ENCODE assay signal across 19 mouse cellular contexts in genomic region chr9:95256680-95257316, GRCm38 (mm10).
DNase-seq lines count a peak whose midpoint lies in the region; ATAC-seq and TF ChIP-seq lines count a peak whose summit lies in the region.
"Had no signal": no experiment of that assay in that cellular context is flagged by ENCODE, and none has a peak within 500 bp of the region (broad histone marks: within the 10 kb centered on the region; RNA-seq: fewer than 3 reads in every experiment).

No protein-coding gene starts in this region.

- no peak for DNase-seq in kidney, adult 11 months
- DNase-seq in midbrain, postnatal 0 days (ENCODE audit: low spot score), result no peak
- peak; percentile 47 for DNase-seq in heart, postnatal 4 days
- DNase-seq in left cerebral cortex, postnatal 36 days (ENCODE audit: low spot score in 2 of 2), result no peak
- no peak for DNase-seq in urinary bladder, adult 2 months (ENCODE audit: low spot score)
- DNase-seq: adrenal gland, postnatal 36 days; B cell, adult 2 months; cerebellum, adult 11-12 months; cerebellum, postnatal 14 days; gastrocnemius, postnatal 36 days; kidney, adult 2 months; liver, postnatal 0 days; thymus, postnatal 25 days had no signal

- WGBS in kidney, embryonic 15.5 days, result 52% methylated on average over 21 of the region's 21 CpGs
- 86% methylated on average over 21 of the region's 21 CpGs for WGBS in midbrain, embryonic 15.5 days
- 91% methylated on average over 21 of the region's 21 CpGs for WGBS in midbrain, postnatal 0 days
- WGBS in heart, embryonic 13.5 days, result 23% methylated on average over 21 of the region's 21 CpGs

- H3K27me3 ChIP-seq in kidney, embryonic 15.5 days, result no peaks in the 10 kb centered on the region
- H3K27me3 ChIP-seq in midbrain, embryonic 15.5 days (replicated peaks), result no peaks in the 10 kb centered on the region
- no peaks in the 10 kb centered on the region for H3K27me3 ChIP-seq in midbrain, postnatal 0 days (ENCODE audit: insufficient read depth, low read length)
- peaks cover 9% of the 10 kb centered on the region; the same call in 1 of the 2 replicates for H3K27me3 ChIP-seq in heart, embryonic 13.5 days (replicated peaks)
- H3K27me3 ChIP-seq: forebrain, embryonic 12.5 days; neural tube, embryonic 12.5 days had no signal

- H3K27ac ChIP-seq in kidney, embryonic 15.5 days, result no peak overlapping the region
- H3K27ac ChIP-seq in midbrain, embryonic 15.5 days, result no peak overlapping the region
- no peak overlapping the region for H3K27ac ChIP-seq in midbrain, postnatal 0 days (ENCODE audit: low read depth, low read length)
- H3K27ac ChIP-seq in heart, embryonic 13.5 days (replicated peaks), result peak overlapping the region; percentile 80
- H3K27ac ChIP-seq: forebrain, embryonic 12.5 days; limb, embryonic 10.5 days; neural tube, embryonic 12.5 days had no signal

- H3K36me3 ChIP-seq in kidney, embryonic 15.5 days, result no peaks in the 10 kb centered on the region
- H3K36me3 ChIP-seq in midbrain, embryonic 15.5 days (replicated peaks), result no peaks in the 10 kb centered on the region
- H3K36me3 ChIP-seq in midbrain, postnatal 0 days (ENCODE audit: insufficient read depth, low read length), result no peaks in the 10 kb centered on the region
- H3K36me3 ChIP-seq in heart, embryonic 13.5 days, result no peaks in the 10 kb centered on the region
- H3K36me3 ChIP-seq: forebrain, embryonic 12.5 days; limb, embryonic 10.5 days; neural tube, embryonic 12.5 days had no signal

- no peak overlapping the region for H3K4me3 ChIP-seq in kidney, embryonic 15.5 days (replicated peaks)
- no peak overlapping the region for H3K4me3 ChIP-seq in midbrain, embryonic 15.5 days
- no peak overlapping the region for H3K4me3 ChIP-seq in midbrain, postnatal 0 days (ENCODE audit: low read depth, low read length)
- H3K4me3 ChIP-seq in heart, embryonic 13.5 days, result peak overlapping the region; percentile 37
- H3K4me3 ChIP-seq: forebrain, embryonic 12.5 days; limb, embryonic 10.5 days; neural tube, embryonic 12.5 days had no signal

- no peak for ATAC-seq in kidney, embryonic 15.5 days (replicated peaks; ENCODE audit: low FRiP score)
- ATAC-seq in midbrain, embryonic 15.5 days (replicated peaks), result 0 out of 2 replicates have a peak, but pooled peaks have one; percentile 27
- ATAC-seq in midbrain, postnatal 0 days (ENCODE audit: low FRiP score), result no peak
- ATAC-seq in heart, embryonic 13.5 days (ENCODE audit: extremely low read depth, insufficient number of reproducible peaks, low FRiP score, low TSS enrichment), result peak; percentile 71; the same call in 1 of the 2 replicates
- ATAC-seq: liver, postnatal 0 days had no signal

- H3K9ac ChIP-seq in kidney, embryonic 15.5 days, result no peak overlapping the region
- H3K9ac ChIP-seq in midbrain, embryonic 15.5 days, result no peak overlapping the region
- H3K9ac ChIP-seq in midbrain, postnatal 0 days (replicated peaks; ENCODE audit: low read length, poor library complexity, severe bottlenecking), result no peak overlapping the region
- peak overlapping the region; percentile 55 for H3K9ac ChIP-seq in heart, embryonic 13.5 days
- H3K9ac ChIP-seq: forebrain, embryonic 12.5 days; liver, postnatal 0 days; neural tube, embryonic 12.5 days had no signal

- H3K9me3 ChIP-seq in kidney, embryonic 15.5 days (replicated peaks), result no peaks in the 10 kb centered on the region
- H3K9me3 ChIP-seq in midbrain, embryonic 15.5 days, result no peaks in the 10 kb centered on the region
- H3K9me3 ChIP-seq in midbrain, postnatal 0 days (ENCODE audit: low read length), result no peaks in the 10 kb centered on the region
- no peaks in the 10 kb centered on the region for H3K9me3 ChIP-seq in heart, embryonic 13.5 days
- H3K9me3 ChIP-seq: forebrain, embryonic 12.5 days; limb, embryonic 10.5 days; neural tube, embryonic 12.5 days had no signal

- intact Hi-C loops in left cerebral cortex, postnatal 36 days (cut with DNase I), result no loop called here

- H3K4me1 ChIP-seq in kidney, embryonic 15.5 days, result 0 out of 2 replicates have a peak, but pooled peaks cover 3% of the 10 kb centered on the region
- no peaks in the 10 kb centered on the region for H3K4me1 ChIP-seq in midbrain, embryonic 15.5 days
- 0 out of 2 replicates have a peak, but pooled peaks cover 3% of the 10 kb centered on the region for H3K4me1 ChIP-seq in midbrain, postnatal 0 days (ENCODE audit: insufficient read depth, low read length)
- H3K4me1 ChIP-seq in heart, embryonic 13.5 days, result peaks cover 16% of the 10 kb centered on the region
- H3K4me1 ChIP-seq: forebrain, embryonic 12.5 days; limb, embryonic 10.5 days; neural tube, embryonic 12.5 days had no signal

- TF ChIP-seq CTCF in midbrain, postnatal 0 days (IDR thresholded peaks at IDR 0.05), result no peak

- H3K4me2 ChIP-seq in kidney, embryonic 15.5 days, result peak overlapping the region; percentile 15; the same call in 1 of the 2 replicates
- no peak overlapping the region for H3K4me2 ChIP-seq in midbrain, embryonic 15.5 days
- H3K4me2 ChIP-seq in midbrain, postnatal 0 days (ENCODE audit: low read depth, low read length, poor library complexity, severe bottlenecking), result no peak overlapping the region
- H3K4me2 ChIP-seq in heart, embryonic 13.5 days, result peak overlapping the region; percentile 66
- H3K4me2 ChIP-seq: forebrain, embryonic 12.5 days; neural tube, embryonic 12.5 days had no signal

Comparison
In these comparisons a context has a peak if more than half of its experiments do, and no peak if none do; other contexts are left out.
1. ATAC-seq: peak in midbrain, embryonic 15.5 days (single experiment) and heart, embryonic 13.5 days (single experiment); none in kidney, embryonic 15.5 days (single experiment) and midbrain, postnatal 0 days (single experiment).
2. H3K4me2 ChIP-seq: peak in kidney, embryonic 15.5 days (single experiment) and heart, embryonic 13.5 days (single experiment); none in midbrain, embryonic 15.5 days (single experiment) and midbrain, postnatal 0 days (single experiment).